Mouse (Mus musculus): Measurements from ENCODE around the gene Wdr1.
"Not testable (repeated sequence)": the region's sequence is repeated elsewhere in the genome, so short reads cannot be mapped to it uniquely, and the experiment has no call there.

DNA sequence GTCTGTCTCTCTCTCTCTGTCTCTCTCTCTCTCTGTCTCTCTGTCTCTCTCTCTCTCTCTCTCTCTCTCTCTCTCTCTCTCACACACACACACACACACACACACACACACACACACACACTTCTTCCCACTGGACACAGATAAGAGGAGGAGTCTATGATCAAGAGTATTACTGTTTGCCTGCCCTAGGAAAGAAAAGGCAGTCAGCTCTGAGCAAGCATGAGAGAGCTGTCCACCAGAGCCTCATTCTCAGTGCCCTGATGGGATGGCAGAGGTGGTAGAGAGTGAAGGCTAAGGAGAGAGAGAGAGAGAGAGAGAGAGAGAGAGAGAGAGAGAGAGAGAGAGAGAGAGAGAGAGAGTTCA, 83.5 kb downstream of the Wdr1 start:
- not testable (repeated sequence) for TF ChIP-seq CTCF, EP300 (IDR thresholded peaks at IDR 0.05)

Measured in lung, postnatal 0 days (tissue).